Mouse (Mus musculus): ENCODE measurements around the gene Bdnf.

Bdnf gene

DNA sequence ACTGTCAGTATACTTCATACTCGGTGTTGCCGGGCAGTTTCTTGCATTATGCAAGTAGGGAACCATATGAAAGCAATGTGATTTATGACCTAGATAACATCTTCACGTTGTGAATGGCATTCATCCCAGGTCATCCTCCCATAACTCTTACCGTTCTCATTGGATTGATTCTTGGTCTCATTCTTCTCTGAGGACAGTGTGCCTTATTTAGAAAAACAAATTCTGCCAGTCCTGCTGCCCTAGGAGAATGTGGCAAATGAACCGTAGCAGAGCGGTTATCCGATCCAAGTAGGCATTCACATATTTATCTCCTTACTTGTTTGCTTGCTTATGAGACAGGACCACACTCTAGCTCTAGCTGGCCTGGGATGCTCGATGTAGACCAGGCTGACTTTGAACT, 32.0 kb downstream of the Bdnf start:
- no peak for DNase-seq (ENCODE audit: low read depth, low spot score)

DNA sequence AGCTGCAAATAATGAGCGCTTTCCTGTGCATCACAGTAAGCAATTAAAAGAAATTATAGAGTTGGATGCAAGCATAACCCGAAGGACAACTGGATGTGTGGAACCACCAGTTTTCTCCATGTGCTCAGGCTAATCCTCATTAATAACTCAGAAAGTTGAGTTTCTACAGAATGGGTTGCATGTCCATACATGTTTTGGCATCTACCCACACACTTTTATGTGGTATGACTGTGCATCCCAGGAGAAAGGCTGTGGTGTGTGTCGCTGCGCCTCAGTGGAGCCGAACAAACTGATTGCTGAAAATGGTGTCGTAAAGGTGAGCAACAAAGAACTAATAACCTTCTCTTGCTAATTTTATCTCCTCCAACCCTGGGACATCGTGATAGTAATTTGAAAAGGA, 34.8 kb downstream of the Bdnf start:
- no peak for DNase-seq (ENCODE audit: low read depth, low spot score)

- DNase-seq (ENCODE audit: low read depth, low spot score): no peak
These were observed 36.5 kb downstream of the Bdnf start for GRCm38 (mm10) chr2:109711049-109711448.

- DNase-seq (ENCODE audit: low read depth, low spot score): no peak
These were observed 50.8 kb downstream of the Bdnf start for GRCm38 (mm10) chr2:109725261-109725660.

DNA sequence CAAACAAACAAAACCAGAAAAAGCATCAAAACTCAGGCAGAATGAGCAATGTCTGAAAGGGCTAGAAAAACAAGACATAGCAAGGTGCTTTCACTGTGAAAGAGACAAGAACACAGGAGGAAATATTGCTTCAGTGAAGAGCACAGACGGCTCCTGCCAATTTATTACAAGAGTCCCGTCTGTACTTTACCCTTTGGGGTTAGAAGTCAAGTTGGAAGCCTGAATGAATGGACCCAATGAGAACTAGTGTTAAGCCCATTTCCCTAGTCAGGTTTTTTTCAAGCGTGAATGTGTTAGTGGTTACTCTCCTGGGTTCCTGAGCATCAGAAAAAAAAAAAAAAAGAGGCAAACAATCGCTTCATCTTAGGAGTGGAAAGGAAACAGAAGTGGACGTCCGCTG, 51.3 kb downstream of the Bdnf start:
- no peak for DNase-seq (ENCODE audit: low read depth, low spot score)

- no peak for DNase-seq (ENCODE audit: low read depth, low spot score)
These were observed 54.7 kb downstream of the Bdnf start for GRCm38 (mm10) chr2:109729221-109729620.

DNA sequence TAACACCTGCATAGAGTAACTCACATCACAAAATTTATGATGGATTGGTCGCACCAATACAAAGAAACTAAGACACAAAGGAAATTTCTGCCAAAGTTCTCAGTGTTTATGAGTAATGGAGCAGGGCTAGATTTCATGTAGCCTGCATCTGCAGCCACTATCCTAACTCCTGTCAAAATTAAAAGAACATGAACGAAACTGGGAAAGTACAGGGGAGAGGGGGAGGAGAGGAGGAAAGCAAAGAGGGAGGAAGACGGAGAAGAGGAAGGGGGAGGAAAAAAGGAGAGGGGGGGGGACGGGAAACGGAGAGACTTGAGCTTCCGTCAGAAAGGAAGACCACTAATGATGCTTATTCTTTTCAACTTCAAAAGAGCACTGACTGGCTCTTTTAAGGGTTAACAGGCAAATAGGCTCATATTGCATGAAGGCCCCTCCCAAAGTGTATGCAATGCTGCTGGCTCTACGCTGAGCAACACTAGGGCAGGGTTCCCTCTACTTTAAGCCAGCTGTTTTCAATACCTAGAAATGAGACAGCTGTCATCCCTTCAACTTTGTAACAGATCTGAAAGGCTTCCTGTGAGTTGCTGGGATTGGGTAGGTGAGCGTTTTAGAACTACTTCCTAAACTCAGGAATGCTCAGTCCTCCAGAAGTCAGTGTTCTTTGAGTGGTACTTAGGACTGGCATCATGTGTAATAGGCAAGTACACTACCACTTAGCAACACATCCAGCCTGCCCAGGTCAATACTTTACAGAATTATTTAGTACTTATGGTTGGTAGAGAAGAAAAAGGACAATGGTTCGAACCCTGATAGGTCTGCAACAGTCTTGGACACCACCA, 58.9 kb downstream of the Bdnf start:
- no peak for DNase-seq (ENCODE audit: low read depth, low spot score)

- DNase-seq (ENCODE audit: low read depth, low spot score): no peak
These were observed 59.7 kb downstream of the Bdnf start for GRCm38 (mm10) chr2:109734228-109734627.

DNA sequence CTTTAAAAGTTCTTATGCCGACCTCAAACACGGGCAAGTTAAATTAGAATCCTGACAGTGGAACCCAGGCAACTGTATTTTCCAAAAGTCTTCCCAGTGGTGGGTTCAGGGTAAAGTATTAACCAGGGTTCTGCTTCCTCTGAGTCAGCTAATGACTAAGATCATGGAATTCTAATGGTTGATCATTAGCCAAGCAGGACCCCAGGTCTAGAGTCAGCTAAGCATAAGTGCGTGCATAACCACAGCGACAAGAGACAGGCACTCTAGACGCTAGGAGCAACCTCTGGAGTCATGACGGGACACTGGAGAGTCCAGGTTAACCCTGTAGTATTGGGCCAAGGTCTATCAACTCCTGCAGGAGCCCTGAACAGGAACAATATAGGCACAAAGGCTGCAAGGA, 60.2 kb downstream of the Bdnf start:
- DNase-seq (ENCODE audit: low read depth, low spot score): no peak

DNA sequence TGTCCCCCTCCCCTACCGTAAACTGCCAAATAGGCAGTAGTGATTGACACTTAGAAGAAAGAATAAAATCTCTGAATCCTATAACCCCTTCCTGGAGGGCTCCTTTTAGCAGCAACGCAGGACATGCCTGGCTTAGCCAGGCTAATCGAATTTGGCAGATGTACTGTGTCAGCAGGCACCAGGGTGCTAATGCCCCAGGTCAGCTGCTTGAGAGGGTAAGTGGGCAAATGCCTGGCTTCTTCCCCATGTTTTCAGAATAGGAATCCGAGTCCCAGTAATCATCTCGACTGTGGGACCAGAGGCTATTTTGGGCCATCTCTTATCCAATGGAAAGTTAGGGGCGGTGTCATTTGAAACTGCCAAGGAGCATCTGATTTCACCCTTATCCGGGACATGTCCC, 60.8 kb downstream of the Bdnf start:
- DNase-seq (ENCODE audit: low read depth, low spot score): no peak

DNA sequence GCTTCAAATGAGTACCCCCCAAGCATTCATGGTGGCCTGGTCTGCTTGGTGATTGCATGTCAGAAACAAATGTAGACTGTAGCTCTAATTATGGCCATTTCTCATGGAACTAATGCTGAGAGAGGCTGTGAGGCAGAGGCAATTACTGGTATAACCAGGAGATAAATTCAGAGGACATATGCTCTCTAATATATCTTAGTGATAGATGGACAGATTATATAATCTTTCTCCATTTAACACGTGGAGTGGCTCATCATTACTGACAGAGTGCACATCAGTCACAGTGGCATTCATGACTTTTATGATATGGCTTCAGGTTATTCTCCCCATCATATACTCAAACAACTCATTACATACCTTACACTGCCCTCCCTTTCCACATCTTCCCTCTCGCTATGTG, 61.8 kb downstream of the Bdnf start:
- DNase-seq (ENCODE audit: low read depth, low spot score): no peak

- no peak for DNase-seq (ENCODE audit: low read depth, low spot score)
These were observed 63.8 kb downstream of the Bdnf start for GRCm38 (mm10) chr2:109738331-109738730.

DNA sequence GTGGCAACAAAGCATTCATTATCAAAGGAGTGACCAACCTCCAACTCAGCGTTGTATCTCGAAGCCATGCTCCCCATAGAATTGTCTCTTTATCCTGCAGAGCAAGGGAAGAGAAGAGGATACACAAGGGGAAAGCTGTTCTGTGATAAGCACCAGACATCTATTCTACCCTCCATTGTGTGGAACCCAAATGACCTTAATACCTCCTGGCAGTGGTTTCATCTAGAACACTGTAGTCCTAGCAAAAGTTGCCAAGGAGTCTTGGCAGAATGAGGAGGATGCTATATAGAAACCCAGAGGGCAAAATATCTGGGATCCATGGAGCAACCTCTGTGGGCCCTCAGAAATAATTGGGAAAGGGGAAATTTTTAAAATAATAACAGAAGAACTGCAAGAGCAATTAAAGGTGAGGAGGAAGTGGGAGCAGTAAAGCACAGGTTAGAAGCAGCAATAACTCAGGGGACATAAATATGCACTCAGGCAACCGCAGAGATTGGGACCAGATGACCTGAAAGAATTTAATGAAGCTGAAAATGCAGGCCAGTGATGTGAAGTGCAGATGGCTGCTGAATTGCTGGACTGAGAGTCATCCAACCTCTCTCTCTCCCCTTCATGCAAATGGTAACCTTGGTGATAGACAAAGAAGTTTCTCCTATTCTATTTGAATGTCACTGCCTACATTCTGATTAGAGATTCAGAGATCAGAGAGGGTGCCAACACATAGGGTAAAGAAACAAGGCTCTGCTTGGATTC, 68.9 kb downstream of the Bdnf start:
- DNase-seq (ENCODE audit: low read depth, low spot score): no peak

GRCm38 (mm10) chr2:109746223-109746622, 71.7 kb downstream of the Bdnf start:
- no peak for DNase-seq (ENCODE audit: low read depth, low spot score)

DNA sequence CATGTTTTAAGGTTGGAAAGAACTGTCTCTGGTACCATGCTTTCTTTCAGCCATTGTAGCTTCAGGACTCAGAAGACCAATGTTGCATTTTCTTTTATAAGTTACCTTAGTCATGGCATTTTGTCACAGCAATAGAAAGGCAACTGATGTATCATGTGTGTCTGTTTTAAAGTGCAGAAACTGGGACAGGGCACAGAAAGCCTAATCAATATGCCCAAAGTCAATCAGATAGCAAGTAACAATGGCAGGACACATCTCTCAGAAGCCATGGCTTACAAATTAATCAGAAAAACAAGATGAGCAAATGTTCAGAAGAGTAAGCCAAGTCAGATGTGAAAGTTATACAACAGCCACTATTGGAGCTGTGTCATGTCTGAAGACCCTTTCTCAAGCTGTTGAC, 73.9 kb downstream of the Bdnf start:
- no peak for DNase-seq (ENCODE audit: low read depth, low spot score)

DNA sequence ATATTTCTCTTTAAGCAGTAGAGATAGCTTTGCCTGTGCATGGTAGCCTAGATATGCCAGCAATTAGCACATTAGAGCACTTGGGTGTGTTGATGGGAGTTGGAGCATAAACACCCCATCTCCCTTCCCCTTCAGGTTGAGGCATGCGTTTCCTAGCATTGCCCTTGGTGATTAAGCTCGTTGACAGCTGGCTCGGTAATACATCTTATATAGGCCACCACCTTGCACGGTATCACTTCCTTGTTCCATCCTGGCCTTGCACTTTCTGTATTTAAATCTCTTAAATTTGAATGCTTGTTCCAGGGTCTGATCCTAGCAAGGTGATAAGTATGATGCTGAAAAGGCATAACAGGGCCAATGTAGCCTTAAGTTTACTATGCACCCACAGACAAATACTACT, 74.3 kb downstream of the Bdnf start:
- DNase-seq (ENCODE audit: low read depth, low spot score): no peak

DNA sequence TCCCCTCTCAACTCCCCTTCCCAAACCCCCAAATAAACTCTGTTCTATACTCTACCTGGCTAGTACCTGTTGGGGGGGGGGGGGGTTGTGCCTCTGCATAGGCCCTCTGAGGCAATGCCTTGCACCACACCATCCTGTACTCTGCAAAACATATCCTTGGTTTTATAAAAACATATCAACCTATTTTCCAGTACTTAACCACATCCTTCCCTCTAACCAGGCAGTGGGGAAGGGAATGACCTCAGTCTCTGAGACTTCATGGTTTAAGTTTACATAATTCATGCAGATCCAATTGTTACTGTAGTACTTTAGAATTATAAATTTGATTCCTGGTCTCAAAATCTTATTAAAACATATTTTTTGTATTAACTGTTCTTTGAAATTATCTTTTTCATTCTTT, 75.5 kb downstream of the Bdnf start:
- DNase-seq (ENCODE audit: low read depth, low spot score): no peak

DNA sequence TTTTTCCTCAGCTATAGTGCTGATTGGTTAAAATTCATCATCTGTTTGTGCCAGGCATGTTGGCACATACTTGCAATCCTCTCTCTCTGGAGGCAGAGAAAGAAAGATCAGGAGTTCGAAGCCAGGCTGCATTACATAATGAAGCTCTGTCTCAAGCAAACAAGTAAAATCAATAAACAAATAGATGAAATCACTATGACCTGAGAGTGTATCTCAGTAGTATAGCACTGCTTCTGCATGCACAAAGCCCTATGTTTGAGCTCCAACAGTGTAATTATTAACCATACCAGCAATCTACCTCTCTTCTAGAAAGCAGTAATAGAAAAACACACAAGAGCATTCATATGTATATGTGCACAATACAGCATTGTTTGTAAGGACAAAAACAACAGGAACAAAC, 76.0 kb downstream of the Bdnf start:
- no peak for DNase-seq (ENCODE audit: low read depth, low spot score)

DNA sequence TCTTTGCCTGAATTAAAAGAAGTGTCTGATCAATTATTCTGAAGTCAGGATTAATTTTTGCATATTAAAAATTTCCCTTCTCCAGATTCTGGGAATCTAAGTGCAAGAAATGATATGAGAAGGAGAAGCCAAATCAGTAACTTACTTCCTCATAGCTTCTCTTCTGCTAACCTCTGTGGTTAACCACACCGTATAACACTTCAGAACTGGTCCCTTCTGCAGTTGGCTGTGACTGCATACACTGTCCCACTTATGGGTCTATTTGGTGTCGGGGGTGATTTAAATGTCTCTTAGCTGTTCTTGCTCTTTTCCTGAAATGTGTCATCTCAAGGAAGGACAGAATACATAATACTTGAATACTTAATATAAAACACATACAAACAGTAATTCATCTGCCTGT, 81.8 kb downstream of the Bdnf start:
- DNase-seq (ENCODE audit: low read depth, low spot score): no peak

DNA sequence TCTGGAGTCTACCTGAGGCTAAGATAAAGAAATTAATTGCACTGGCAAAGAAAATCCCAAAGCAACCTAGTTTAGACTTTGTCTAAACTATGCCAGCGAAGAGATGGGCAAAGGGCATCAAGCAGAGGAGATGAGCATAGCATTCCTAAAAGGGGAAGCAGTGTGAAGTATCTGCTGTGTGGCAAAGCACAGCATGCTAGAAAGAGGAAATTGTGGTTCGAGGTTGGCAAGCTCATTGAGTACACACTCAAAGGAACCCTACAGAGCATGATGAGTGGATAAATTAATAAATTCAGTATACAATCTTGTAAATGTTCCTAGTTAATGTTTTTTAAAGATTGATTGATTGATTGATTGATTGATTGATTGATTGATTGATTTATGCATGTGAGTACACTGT, 92.3 kb downstream of the Bdnf start:
- no peak for DNase-seq (ENCODE audit: low read depth, low spot score)

DNA sequence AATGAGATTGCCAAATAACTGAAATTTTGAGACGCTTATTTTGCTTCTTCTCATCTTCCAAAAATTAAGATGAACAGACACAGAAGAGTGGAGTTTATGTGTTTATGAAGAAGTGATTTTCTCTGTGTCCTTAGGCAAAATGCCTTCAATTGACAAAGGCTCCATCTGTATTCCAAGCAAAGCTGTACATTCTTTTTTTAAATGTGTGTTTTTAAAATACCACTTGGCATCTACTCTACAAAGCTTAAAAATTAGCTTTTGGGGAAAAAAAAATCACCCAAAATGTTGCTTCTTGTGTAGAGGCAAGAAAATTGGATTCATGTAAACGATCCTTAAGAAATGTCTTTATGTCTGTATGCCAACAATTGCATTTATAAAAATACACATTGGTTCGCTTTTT, 94.3 kb downstream of the Bdnf start:
- DNase-seq (ENCODE audit: low read depth, low spot score): no peak

- no peak for DNase-seq (ENCODE audit: low read depth, low spot score)
These were observed 101.9 kb downstream of the Bdnf start for GRCm38 (mm10) chr2:109776374-109776773.
